Mouse (Mus musculus): Measurements from ENCODE around the gene Sipa1. TPM values are rescaled to one million over a fixed set of nuclear protein-coding genes. Genes with fewer than 3 reads are reported as not detected.
A peak's percentile ranks its signal among the peaks of the same experiment; 100 is the strongest.

Gene Sipa1
- polyA plus RNA-seq, 1 experiment from 2014 or later, result 42.2 TPM

DNA sequence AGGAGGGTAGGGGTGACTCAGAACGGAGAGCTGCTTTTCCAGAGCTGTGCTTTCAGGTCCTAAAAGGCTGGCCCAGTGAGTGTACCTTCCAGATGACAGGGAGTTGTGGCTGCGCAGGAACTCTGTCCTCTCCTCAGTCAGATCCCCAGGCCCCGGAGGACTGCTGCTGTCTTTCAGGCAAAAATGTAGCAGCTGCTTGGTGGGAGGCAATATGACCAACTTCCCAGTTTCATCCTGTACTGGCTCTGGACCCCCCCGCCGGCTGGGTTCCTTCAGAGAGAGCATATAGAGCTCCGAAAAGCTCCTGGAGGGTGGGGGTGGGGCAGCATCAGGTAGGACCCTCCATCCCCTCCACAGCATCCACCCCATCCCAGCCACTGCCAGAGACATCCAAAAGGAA, 10.9 kb downstream of the Sipa1 start:
- H3K27ac ChIP-seq (ENCODE audit: low read length), result no peak overlapping the region
- H3K4me3 ChIP-seq (ENCODE audit: low read length), result no peak overlapping the region
- peaks cover 21% of the 10 kb centered on the region for H3K4me1 ChIP-seq (replicated peaks; ENCODE audit: control insufficient read depth, insufficient read depth, low read length)
- 85% methylated on average over 6 of the region's 6 CpGs for WGBS
- ATAC-seq (ENCODE audit: low read depth), result no peak
- no peaks in the 10 kb centered on the region for H3K9me3 ChIP-seq (ENCODE audit: control insufficient read depth, low read length)
- no peak overlapping the region for H3K4me2 ChIP-seq (ENCODE audit: low read depth, low read length)
- no peak overlapping the region for H3K9ac ChIP-seq (ENCODE audit: low read length)
- peaks cover 12% of the 10 kb centered on the region; the same call in 1 of the 2 replicates for H3K36me3 ChIP-seq (ENCODE audit: control insufficient read depth, insufficient read depth, low read length)
- H3K27me3 ChIP-seq (ENCODE audit: control insufficient read depth, insufficient read depth, low read depth, low read length), result no peaks in the 10 kb centered on the region

DNA sequence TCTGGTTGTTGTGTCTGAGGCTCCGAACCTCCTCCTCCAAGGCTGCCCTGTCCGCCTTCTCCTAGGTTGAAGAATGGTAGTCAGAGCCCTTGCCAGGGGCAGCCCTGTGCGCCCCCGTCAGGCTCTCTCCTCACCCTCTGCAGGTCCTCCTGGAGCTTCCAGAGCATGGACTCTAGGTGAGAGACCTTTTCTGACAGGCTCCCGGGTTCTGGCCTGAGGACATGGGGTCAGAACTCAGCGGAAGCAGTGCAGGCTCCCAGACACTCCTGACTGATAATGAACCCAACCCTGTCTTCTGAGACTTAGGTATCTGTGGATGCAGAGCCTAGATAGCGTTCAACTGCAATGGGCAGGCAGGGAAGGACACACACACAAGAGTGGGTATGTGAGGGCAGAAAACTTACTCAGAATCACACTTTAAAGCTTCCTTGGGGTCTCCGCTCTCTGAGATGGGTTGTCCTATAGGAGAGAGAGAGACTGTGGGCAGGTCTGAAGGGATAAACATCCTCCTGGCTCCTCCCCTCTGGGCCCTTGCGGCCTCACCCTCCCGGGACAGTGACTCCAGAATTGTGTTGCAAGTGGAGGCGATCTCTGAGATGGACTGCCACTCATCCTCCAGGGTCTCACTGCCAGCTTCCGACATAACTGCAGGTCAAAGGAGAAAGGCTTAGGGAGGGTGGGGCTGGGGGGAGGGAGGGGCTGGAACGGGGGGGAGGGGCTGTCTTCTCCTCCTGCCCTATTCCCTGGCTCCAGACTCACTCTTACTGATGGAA, 11.8 kb downstream of the Sipa1 start:
- Histone ChIP-seq H3K27me3 (ENCODE audit: control insufficient read depth, insufficient read depth, low read depth, low read length) (no peaks in the 10 kb centered on the region), H3K36me3 (ENCODE audit: control insufficient read depth, insufficient read depth, low read length) (peaks cover 19% of the 10 kb centered on the region; the same call in 1 of the 2 replicates), H3K27ac (ENCODE audit: low read length) (no peak overlapping the region), H3K4me2 (ENCODE audit: low read depth, low read length) (no peak overlapping the region), H3K9me3 (ENCODE audit: control insufficient read depth, low read length) (no peaks in the 10 kb centered on the region), H3K9ac (ENCODE audit: low read length) (no peak overlapping the region), H3K4me1 (replicated peaks; ENCODE audit: control insufficient read depth, insufficient read depth, low read length) (peaks cover 21% of the 10 kb centered on the region), H3K4me3 (ENCODE audit: low read length) (no peak overlapping the region)
- no peak for ATAC-seq (ENCODE audit: low read depth)
- WGBS, result 61% methylated on average over 13 of the region's 13 CpGs

DNA sequence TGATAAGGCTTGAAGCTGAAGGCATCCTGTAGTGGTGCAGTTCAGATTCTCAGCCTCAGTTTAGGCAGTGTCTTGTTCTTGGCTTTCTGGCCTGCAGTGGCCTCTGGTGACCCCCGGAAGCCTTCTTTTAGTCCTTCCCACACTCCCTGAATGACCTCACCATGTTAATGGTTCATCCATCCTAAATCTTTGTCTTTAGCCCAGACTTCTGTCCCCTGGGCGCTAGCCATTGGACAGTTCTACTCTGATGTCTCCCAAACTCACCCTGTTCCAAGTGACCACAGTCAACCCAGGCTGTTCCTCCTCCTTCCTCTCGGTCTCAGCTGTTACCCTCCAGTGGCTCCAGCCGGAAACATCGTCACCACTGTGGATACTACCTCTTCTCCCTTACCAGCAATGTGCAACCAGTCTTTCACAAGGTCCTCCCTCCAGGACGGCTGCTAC, 14.2 kb downstream of the Sipa1 start:
- H3K36me3 ChIP-seq (ENCODE audit: control insufficient read depth, insufficient read depth, low read length), result peaks cover 37% of the 10 kb centered on the region
- H3K27ac ChIP-seq (ENCODE audit: low read length), result peak overlapping the region; percentile 89
- H3K9me3 ChIP-seq (ENCODE audit: control insufficient read depth, low read length), result no peaks in the 10 kb centered on the region
- WGBS, result 65% methylated on average over 6 of the region's 6 CpGs
- peak overlapping the region; percentile 60 for H3K4me2 ChIP-seq (ENCODE audit: low read depth, low read length)
- no peak; the same call in 1 of the 2 replicates for ATAC-seq (ENCODE audit: low read depth)
- no peaks in the 10 kb centered on the region for H3K27me3 ChIP-seq (ENCODE audit: control insufficient read depth, insufficient read depth, low read depth, low read length)
- H3K4me1 ChIP-seq (replicated peaks; ENCODE audit: control insufficient read depth, insufficient read depth, low read length), result peaks cover 14% of the 10 kb centered on the region
- H3K9ac ChIP-seq (ENCODE audit: low read length), result peak overlapping the region; percentile 57
- peak overlapping the region; percentile 30 for H3K4me3 ChIP-seq (ENCODE audit: low read length)

DNA sequence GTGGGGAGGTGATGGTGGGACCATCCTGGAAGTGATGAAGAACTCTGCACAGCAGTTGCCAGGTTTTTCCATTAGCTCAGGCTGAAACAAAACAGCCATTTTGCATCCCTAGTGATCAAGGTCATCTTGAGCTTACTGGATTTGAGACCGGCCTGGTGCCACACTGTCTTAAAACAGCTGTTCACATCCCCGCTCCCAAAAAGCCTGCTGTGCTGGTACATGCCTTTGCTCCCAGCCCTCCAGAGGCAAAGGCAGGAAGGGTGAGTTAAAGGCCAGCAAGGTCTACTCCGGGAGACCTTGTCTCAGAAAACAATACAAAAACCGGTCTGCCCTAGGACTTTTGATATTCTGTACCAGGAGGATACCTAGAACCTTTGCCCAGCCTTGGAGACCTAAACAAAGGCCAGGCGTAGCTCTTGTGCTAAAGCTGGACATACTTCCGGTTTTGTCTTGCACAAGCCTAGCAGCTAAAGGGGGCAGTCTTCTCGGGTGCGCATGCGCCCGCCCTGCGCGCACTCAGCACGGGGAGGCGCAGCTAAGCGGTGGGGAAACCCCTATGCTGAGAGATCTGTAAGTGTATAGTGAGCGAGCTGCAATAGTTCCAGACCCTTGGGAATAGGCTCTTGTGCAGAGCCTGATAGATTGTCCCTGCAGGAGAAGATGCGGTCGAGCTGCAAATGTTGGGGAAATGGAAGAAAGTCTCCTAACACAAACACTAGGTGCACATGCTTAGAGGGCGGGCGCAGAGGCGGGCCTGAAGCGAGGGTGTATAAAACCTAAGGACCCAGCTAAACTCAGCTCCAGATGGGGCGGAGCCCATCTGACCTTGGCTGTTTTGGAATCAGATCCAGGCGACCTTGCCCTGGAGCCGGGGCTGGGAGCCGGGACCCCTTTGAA, 14.9 kb downstream of the Sipa1 start:
- Histone ChIP-seq H3K9me3 (ENCODE audit: control insufficient read depth, low read length) (no peaks in the 10 kb centered on the region), H3K4me1 (replicated peaks; ENCODE audit: control insufficient read depth, insufficient read depth, low read length) (peaks cover 12% of the 10 kb centered on the region), H3K4me3 (ENCODE audit: low read length) (peak overlapping the region; percentile 30), H3K27me3 (ENCODE audit: control insufficient read depth, insufficient read depth, low read depth, low read length) (no peaks in the 10 kb centered on the region), H3K9ac (ENCODE audit: low read length) (peak overlapping the region; percentile 57), H3K27ac (ENCODE audit: low read length) (peak overlapping the region; percentile 89), H3K4me2 (ENCODE audit: low read depth, low read length) (peak overlapping the region; percentile 60), H3K36me3 (ENCODE audit: control insufficient read depth, insufficient read depth, low read length) (peaks cover 39% of the 10 kb centered on the region)
- WGBS, result 8% methylated on average over 26 of the region's 26 CpGs
- ATAC-seq (ENCODE audit: low read depth), result peak; percentile 96

DNA sequence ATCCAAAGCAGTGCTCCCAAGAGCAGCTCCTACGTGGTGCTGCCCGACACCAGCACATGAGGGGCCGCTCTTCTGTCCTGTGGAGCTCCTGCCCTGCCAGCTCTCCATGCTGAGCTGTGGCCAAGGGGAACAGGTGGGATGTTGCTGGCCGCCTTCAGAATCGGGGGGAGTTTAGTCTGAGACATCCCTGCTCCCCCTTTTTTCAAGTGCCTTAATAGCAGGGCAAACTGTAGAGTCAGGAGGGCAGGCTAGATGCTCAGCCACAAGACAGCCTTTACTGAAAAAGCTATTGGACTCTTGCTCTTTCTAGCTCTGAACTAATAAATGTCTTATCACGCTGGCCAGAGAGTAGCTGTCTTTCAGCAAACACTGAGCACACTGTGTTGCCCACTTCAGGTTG, 15.7 kb downstream of the Sipa1 start:
- peak overlapping the region; percentile 89 for H3K27ac ChIP-seq (ENCODE audit: low read length)
- 87% methylated on average over 6 of the region's 6 CpGs for WGBS
- peaks cover 40% of the 10 kb centered on the region for H3K36me3 ChIP-seq (ENCODE audit: control insufficient read depth, insufficient read depth, low read length)

DNA sequence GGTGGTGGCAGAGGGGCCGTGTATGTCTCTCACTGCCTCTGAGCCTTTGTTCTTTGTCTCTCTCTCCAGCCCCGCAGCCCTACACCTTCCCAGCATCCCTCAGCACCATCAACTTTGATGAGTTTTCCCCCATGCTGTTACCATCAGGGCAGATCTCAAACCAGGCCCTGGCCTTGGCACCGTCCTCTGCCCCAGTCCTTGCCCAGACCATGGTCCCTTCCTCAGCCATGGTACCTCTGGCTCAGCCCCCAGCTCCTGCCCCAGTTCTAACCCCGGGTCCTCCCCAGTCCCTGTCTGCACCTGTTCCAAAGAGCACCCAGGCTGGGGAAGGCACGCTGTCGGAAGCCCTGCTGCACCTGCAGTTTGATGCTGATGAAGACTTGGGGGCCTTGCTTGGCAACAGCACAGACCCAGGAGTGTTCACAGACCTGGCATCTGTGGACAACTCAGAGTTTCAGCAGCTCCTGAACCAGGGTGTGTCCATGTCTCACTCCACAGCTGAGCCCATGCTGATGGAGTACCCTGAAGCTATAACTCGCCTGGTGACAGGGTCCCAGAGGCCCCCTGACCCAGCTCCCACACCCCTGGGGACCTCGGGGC, 16.7 kb downstream of the Sipa1 start:
- Histone ChIP-seq H3K9ac (ENCODE audit: low read length) (no peak overlapping the region), H3K4me2 (ENCODE audit: low read depth, low read length) (no peak overlapping the region), H3K36me3 (ENCODE audit: control insufficient read depth, insufficient read depth, low read length) (peaks cover 46% of the 10 kb centered on the region), H3K4me3 (ENCODE audit: low read length) (no peak overlapping the region), H3K4me1 (replicated peaks; ENCODE audit: control insufficient read depth, insufficient read depth, low read length) (peaks cover 12% of the 10 kb centered on the region), H3K27ac (ENCODE audit: low read length) (no peak overlapping the region), H3K27me3 (ENCODE audit: control insufficient read depth, insufficient read depth, low read depth, low read length) (no peaks in the 10 kb centered on the region), H3K9me3 (ENCODE audit: control insufficient read depth, low read length) (no peaks in the 10 kb centered on the region)
- ATAC-seq (ENCODE audit: low read depth), result no peak
- WGBS, result 92% methylated on average over 8 of the region's 8 CpGs

More for the DNA sequence above, 15.7 kb downstream of the Sipa1 start:
- no peak overlapping the region for H3K4me3 ChIP-seq (ENCODE audit: low read length)
- H3K4me1 ChIP-seq (replicated peaks; ENCODE audit: control insufficient read depth, insufficient read depth, low read length), result peaks cover 12% of the 10 kb centered on the region
- no peaks in the 10 kb centered on the region for H3K9me3 ChIP-seq (ENCODE audit: control insufficient read depth, low read length)
- no peak overlapping the region for H3K4me2 ChIP-seq (ENCODE audit: low read depth, low read length)
- H3K9ac ChIP-seq (ENCODE audit: low read length), result no peak overlapping the region
- ATAC-seq (ENCODE audit: low read depth), result no peak
- no peaks in the 10 kb centered on the region for H3K27me3 ChIP-seq (ENCODE audit: control insufficient read depth, insufficient read depth, low read depth, low read length)

DNA sequence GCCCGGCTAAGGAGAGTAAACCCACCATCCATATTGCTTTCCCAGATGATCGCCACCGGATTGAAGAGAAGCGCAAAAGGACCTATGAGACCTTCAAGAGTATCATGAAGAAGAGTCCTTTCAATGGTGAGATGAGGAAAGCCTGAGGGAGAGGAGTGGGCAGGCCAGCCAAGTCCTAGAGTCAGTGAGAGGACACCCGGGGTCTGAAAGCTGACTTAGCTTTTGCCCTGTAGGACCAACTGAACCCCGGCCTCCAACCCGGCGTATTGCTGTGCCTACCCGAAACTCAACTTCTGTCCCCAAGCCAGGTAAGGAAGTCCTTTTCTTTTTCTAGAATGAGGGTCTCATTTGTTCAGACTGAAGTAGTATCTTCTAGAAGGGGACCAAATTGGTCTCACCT, 18.2 kb downstream of the Sipa1 start:
- Histone ChIP-seq H3K9me3 (ENCODE audit: control insufficient read depth, low read length) (no peaks in the 10 kb centered on the region), H3K9ac (ENCODE audit: low read length) (no peak overlapping the region), H3K4me3 (ENCODE audit: low read length) (no peak overlapping the region), H3K36me3 (ENCODE audit: control insufficient read depth, insufficient read depth, low read length) (peaks cover 58% of the 10 kb centered on the region), H3K4me2 (ENCODE audit: low read depth, low read length) (no peak overlapping the region), H3K27ac (ENCODE audit: low read length) (no peak overlapping the region), H3K27me3 (ENCODE audit: control insufficient read depth, insufficient read depth, low read depth, low read length) (no peaks in the 10 kb centered on the region), H3K4me1 (replicated peaks; ENCODE audit: control insufficient read depth, insufficient read depth, low read length) (peaks cover 12% of the 10 kb centered on the region)
- WGBS, result 95% methylated on average over 9 of the region's 9 CpGs
- ATAC-seq (ENCODE audit: low read depth), result no peak

DNA sequence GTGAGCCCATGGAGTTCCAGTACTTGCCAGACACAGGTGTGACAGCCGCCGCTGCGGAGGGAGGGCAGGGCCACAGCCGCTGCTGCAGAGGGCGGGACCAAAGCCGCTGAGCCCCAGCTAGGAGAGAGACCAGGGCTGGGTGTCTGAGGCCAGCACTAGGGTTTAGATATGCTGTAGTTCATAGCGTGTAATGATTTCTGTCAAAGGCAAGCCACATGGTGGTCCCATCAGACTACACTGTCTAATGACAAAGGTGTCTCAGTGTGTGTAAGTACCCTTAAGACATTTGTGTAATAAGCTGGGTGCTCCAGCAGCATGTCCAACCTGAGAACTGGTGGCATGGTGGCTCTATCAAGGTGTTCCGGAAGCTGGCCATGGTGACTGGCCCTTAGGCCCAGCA, 21.9 kb downstream of the Sipa1 start:
- H3K4me2 ChIP-seq (ENCODE audit: low read depth, low read length), result no peak overlapping the region

DNA sequence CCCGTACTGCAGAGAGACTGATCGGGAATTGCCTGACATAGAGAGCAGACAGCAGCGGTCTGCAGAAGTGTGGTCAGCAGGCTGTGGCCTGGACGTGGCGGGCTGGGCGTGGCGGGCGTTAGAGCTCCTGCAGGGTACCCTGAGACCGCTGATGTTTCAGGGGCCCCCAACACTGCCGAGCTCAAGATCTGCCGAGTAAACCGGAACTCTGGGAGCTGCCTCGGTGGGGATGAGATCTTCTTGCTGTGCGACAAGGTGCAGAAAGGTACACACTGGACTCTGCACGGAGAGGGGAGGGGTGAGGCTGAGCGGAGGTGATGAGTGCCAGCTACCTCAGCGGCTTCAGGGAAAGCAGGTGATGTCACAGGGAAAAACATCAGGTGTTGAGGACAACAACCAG, 22.5 kb downstream of the Sipa1 start:
- no peak overlapping the region for H3K27ac ChIP-seq (ENCODE audit: low read length)
- H3K4me3 ChIP-seq (ENCODE audit: low read length), result no peak overlapping the region
- no peak for ATAC-seq (ENCODE audit: low read depth)
- peaks cover 16% of the 10 kb centered on the region for H3K4me1 ChIP-seq (replicated peaks; ENCODE audit: control insufficient read depth, insufficient read depth, low read length)
- no peak overlapping the region for H3K9ac ChIP-seq (ENCODE audit: low read length)
- H3K9me3 ChIP-seq (ENCODE audit: control insufficient read depth, low read length), result no peaks in the 10 kb centered on the region
- 88% methylated on average over 17 of the region's 17 CpGs for WGBS
- H3K27me3 ChIP-seq (ENCODE audit: control insufficient read depth, insufficient read depth, low read depth, low read length), result no peaks in the 10 kb centered on the region
- peaks cover 53% of the 10 kb centered on the region for H3K36me3 ChIP-seq (ENCODE audit: control insufficient read depth, insufficient read depth, low read length)
- no peak overlapping the region for H3K4me2 ChIP-seq (ENCODE audit: low read depth, low read length)

More for the DNA sequence above, 21.9 kb downstream of the Sipa1 start:
- WGBS, result 85% methylated on average over 8 of the region's 8 CpGs
- ATAC-seq (ENCODE audit: low read depth), result no peak
- no peak overlapping the region for H3K27ac ChIP-seq (ENCODE audit: low read length)
- peaks cover 57% of the 10 kb centered on the region for H3K36me3 ChIP-seq (ENCODE audit: control insufficient read depth, insufficient read depth, low read length)
- no peaks in the 10 kb centered on the region for H3K9me3 ChIP-seq (ENCODE audit: control insufficient read depth, low read length)
- no peak overlapping the region for H3K4me3 ChIP-seq (ENCODE audit: low read length)
- peaks cover 14% of the 10 kb centered on the region for H3K4me1 ChIP-seq (replicated peaks; ENCODE audit: control insufficient read depth, insufficient read depth, low read length)
- no peaks in the 10 kb centered on the region for H3K27me3 ChIP-seq (ENCODE audit: control insufficient read depth, insufficient read depth, low read depth, low read length)
- no peak overlapping the region for H3K9ac ChIP-seq (ENCODE audit: low read length)
